Mouse (Mus musculus): ENCODE measurements around the gene Mns1. TPM values are rescaled to one million over a fixed set of nuclear protein-coding genes. Genes with fewer than 3 reads are reported as not detected.

The Mns1 gene
- polyA plus RNA-seq, 1 experiment from 2014 or later, result 5.0 TPM

DNA sequence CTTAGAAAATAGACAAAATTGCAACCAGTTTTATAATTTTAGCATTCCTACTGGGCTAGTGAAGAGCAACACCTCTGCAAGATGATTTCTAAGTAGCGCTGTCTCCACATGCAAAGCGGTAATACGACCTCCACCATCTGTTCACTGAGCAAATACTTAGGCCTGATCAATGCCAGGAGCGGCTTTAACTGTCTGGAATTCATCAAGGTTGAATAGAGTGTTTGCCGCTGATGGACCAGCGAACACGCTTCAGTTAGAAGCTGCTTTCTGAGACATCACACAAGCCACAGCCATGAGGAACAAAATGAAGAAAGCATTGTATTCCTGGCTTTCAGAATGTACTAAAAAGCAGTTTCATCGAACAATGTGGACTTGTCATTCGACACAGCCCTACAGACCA, 2.9 kb upstream of the Mns1 start:
- no peak for DNase-seq (ENCODE audit: low spot score)
- Histone ChIP-seq H3K4me2 (replicated peaks; ENCODE audit: low read depth) (no peak overlapping the region), H3K4me3 (ENCODE audit: low read depth, low read length) (no peak overlapping the region), H3K27ac (replicated peaks) (no peak overlapping the region), H3K9me3 (ENCODE audit: control insufficient read depth, low read length) (no peaks in the 10 kb centered on the region), H3K36me3 (ENCODE audit: control insufficient read depth, insufficient read depth, low read length) (no peaks in the 10 kb centered on the region), H3K9ac (ENCODE audit: low read length) (no peak overlapping the region), H3K27me3 (ENCODE audit: control insufficient read depth, insufficient read depth, low read length) (no peaks in the 10 kb centered on the region), H3K4me1 (replicated peaks; ENCODE audit: control insufficient read depth, insufficient read depth) (no peaks in the 10 kb centered on the region)
- no peak for ATAC-seq (ENCODE audit: low FRiP score, low TSS enrichment)
- no peak for TF ChIP-seq EP300 (optimal IDR thresholded peaks at IDR 0.05)
- WGBS, result 69% methylated on average over 9 of the region's 9 CpGs

DNA sequence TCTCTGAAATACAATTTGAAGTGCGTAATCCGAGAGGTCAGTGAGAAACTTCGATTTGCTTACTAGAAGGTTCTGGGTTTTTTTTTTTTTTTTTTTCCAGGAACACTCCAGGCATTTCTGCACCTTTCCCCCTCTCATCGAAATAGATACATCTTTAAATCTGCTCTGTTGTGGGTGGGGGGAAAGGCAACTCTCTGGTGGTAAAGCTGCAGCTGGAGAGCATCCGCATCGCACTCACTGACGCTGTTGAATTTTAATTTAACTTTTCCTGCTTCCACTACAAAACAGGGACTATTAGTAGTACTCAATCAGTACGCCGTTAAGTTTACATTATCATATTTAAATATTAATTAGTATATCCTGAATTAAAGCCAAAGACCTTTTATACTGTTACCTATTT, 938 bp downstream of the Mns1 start:
- Histone ChIP-seq H3K4me3 (ENCODE audit: low read depth, low read length) (peak overlapping the region; percentile 58), H3K4me1 (replicated peaks; ENCODE audit: control insufficient read depth, insufficient read depth) (no peaks in the 10 kb centered on the region), H3K27ac (replicated peaks) (no peak overlapping the region), H3K9ac (ENCODE audit: low read length) (peak overlapping the region; percentile 65), H3K9me3 (ENCODE audit: control insufficient read depth, low read length) (no peaks in the 10 kb centered on the region), H3K27me3 (ENCODE audit: control insufficient read depth, insufficient read depth, low read length) (no peaks in the 10 kb centered on the region), H3K4me2 (replicated peaks; ENCODE audit: low read depth) (peak overlapping the region; percentile 89), H3K36me3 (ENCODE audit: control insufficient read depth, insufficient read depth, low read length) (no peaks in the 10 kb centered on the region)
- ATAC-seq (ENCODE audit: low FRiP score, low TSS enrichment) (no peak), DNase-seq (ENCODE audit: low spot score) (no peak)
- WGBS, result 1% methylated on average over 9 of the region's 9 CpGs
- TF ChIP-seq CTCF (IDR thresholded peaks at IDR 0.05; ENCODE audit: low read depth) (no peak), EP300 (optimal IDR thresholded peaks at IDR 0.05) (no peak)

DNA sequence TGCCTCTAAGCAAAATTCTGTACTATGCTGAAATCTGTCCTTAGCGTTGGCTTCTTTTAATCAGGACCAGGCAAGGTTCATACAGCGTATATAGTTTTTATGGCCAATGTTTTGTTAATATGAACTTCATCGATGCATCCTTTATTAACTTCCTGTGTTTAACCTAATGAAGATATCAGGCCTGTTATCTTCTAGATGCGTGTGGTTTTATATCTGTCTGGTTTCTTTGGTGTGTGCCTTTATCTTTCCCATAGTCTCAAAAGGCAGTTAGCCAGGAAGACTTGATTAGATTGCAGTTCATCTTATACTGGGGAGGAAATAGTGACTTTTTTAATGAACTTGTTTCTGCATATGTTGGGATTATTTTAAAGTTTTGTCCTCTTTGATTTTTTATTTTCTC, 2.5 kb downstream of the Mns1 start:
- no peaks in the 10 kb centered on the region for H3K36me3 ChIP-seq (ENCODE audit: control insufficient read depth, insufficient read depth, low read length)
- DNase-seq (ENCODE audit: low spot score) (no peak), ATAC-seq (ENCODE audit: low FRiP score, low TSS enrichment) (no peak)
- H3K27me3 ChIP-seq (ENCODE audit: control insufficient read depth, insufficient read depth, low read length), result no peaks in the 10 kb centered on the region
- H3K4me2 ChIP-seq (replicated peaks; ENCODE audit: low read depth), result no peak overlapping the region
- no peak overlapping the region for H3K27ac ChIP-seq (replicated peaks)
- H3K4me1 ChIP-seq (replicated peaks; ENCODE audit: control insufficient read depth, insufficient read depth), result no peaks in the 10 kb centered on the region
- H3K9me3 ChIP-seq (ENCODE audit: control insufficient read depth, low read length), result no peaks in the 10 kb centered on the region
- H3K9ac ChIP-seq (ENCODE audit: low read length), result no peak overlapping the region
- 91% methylated on average over 4 of the region's 4 CpGs for WGBS
- no peak overlapping the region for H3K4me3 ChIP-seq (ENCODE audit: low read depth, low read length)
- TF ChIP-seq CTCF (IDR thresholded peaks at IDR 0.05; ENCODE audit: low read depth), result no peak

DNA sequence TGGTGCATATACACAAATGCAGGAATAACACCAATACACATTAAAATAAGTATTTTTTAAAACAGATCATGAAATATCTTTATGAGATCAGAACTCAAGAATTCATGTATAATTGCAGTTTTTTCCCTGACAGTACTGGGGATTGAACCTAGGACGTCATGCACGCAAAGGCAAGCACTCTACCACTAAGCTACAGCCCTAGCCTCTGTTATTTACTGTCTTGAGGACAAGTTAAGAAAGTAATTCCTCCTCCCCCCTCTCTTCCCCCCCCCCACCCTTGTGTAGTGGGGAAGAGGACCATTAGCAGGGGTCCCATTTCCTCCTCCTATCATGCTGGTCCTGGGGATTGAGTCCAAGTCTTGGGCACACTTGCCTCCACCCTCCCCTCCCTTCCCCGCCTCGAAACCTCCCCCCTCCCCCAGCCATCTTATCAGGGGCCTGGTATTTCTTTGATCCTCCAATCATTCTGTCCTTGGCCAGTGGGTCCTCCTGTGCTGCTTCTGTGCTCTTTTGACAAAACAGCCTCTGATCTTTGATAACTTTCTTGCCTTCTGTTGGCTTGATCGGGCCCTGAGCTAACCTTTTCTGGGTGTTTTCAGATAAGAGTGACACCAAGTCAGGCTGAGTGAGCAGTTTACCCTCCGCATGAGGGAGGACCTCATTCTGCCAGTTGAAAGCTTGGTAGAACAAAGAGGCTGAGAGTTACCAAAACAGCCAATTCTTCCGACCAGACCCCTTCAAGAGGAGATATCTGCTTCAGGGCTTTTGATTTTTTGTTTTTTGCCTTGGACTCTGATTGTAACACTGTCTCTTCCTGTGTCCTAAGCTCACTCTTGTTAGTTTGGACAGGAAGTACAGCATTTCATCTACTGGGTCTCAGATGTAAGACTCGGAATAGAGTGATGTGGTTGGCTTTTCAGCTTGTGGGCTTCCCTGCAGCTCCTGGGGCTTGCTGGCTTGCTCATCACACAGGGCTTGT, 3.4 kb downstream of the Mns1 start:
- Histone ChIP-seq H3K27me3 (ENCODE audit: control insufficient read depth, insufficient read depth, low read length) (no peaks in the 10 kb centered on the region), H3K27ac (replicated peaks) (no peak overlapping the region), H3K36me3 (ENCODE audit: control insufficient read depth, insufficient read depth, low read length) (no peaks in the 10 kb centered on the region), H3K4me2 (replicated peaks; ENCODE audit: low read depth) (no peak overlapping the region), H3K4me3 (ENCODE audit: low read depth, low read length) (no peak overlapping the region), H3K9ac (ENCODE audit: low read length) (no peak overlapping the region), H3K9me3 (ENCODE audit: control insufficient read depth, low read length) (no peaks in the 10 kb centered on the region), H3K4me1 (replicated peaks; ENCODE audit: control insufficient read depth, insufficient read depth) (no peaks in the 10 kb centered on the region)
- ATAC-seq (ENCODE audit: low FRiP score, low TSS enrichment), result no peak
- DNase-seq (ENCODE audit: low spot score), result no peak
- WGBS, result 63% methylated on average over 8 of the region's 8 CpGs
- TF ChIP-seq EP300 (optimal IDR thresholded peaks at IDR 0.05), result no peak
- no peak for TF ChIP-seq CTCF (IDR thresholded peaks at IDR 0.05; ENCODE audit: low read depth)

DNA sequence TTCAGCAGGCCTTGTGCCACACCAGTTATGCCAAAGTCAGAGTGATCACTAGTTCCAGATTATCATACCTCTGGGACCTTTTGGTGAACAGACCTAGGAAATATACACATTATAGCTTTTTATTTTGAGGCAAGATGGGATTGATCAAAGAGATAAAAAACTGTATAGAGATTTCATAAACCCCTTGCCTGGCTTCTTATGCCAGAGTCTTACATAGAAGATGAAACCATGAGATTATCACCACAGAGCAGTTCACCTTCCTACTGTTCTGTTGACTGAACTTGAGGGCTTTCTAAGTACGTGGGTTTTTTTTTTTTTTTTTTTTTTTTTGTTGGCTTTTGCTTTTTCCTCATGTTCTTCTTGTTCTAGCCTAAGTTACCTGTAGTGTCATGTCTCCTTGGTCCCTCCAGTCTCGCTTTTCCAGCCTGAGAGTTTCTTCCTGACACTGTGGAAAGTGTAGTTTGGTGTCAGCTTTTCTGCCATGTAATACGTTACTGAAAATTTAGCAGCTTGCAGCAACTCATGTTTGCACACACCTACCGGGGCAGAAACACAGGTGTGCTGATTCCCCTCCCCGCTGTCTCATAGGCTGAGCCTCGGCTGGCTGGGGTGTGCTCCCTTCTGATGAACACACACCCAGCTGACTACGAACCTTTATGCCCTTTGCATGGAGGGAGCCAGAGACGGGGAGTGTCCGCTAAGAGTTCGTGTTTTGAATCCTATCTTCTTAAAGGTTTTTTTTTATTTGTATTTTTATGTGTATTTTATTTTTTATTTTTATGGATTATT, 4.3 kb downstream of the Mns1 start:
- H3K27me3 ChIP-seq (ENCODE audit: control insufficient read depth, insufficient read depth, low read length), result no peaks in the 10 kb centered on the region
- 69% methylated on average over 10 of the region's 10 CpGs for WGBS
- DNase-seq (ENCODE audit: low spot score), result peak; percentile 34
- no peak overlapping the region for H3K9ac ChIP-seq (ENCODE audit: low read length)
- H3K4me1 ChIP-seq (replicated peaks; ENCODE audit: control insufficient read depth, insufficient read depth), result no peaks in the 10 kb centered on the region
- ATAC-seq (ENCODE audit: low FRiP score, low TSS enrichment), result no peak
- H3K9me3 ChIP-seq (ENCODE audit: control insufficient read depth, low read length), result no peaks in the 10 kb centered on the region
- H3K27ac ChIP-seq (replicated peaks), result no peak overlapping the region
- H3K4me3 ChIP-seq (ENCODE audit: low read depth, low read length), result no peak overlapping the region
- no peak overlapping the region for H3K4me2 ChIP-seq (replicated peaks; ENCODE audit: low read depth)
- TF ChIP-seq CTCF (IDR thresholded peaks at IDR 0.05; ENCODE audit: low read depth), result no peak
- TF ChIP-seq EP300 (optimal IDR thresholded peaks at IDR 0.05), result no peak
- no peaks in the 10 kb centered on the region for H3K36me3 ChIP-seq (ENCODE audit: control insufficient read depth, insufficient read depth, low read length)

DNA sequence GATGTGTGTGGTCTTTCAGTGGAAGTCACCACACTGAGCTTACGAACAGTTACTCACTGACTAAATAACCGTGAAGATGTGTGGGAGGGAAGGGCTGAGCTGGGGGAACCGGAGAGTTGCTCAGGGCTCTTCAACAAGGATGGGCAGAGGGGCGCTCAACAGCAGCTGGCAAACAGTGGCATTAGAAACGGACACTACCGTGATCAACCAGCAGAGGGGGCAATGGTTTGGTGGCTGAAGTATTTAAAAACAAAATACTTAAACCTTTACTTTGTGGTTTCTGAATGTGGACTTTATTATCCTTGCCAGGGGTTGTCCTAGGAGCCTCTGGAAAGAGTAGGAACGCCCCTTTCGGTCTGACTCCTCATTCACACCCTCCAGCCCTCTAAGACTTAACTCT, 10.2 kb downstream of the Mns1 start:
- Histone ChIP-seq H3K36me3 (ENCODE audit: control insufficient read depth, insufficient read depth, low read length) (no peaks in the 10 kb centered on the region), H3K9ac (ENCODE audit: low read length) (no peak overlapping the region), H3K4me2 (replicated peaks; ENCODE audit: low read depth) (no peak overlapping the region), H3K4me1 (replicated peaks; ENCODE audit: control insufficient read depth, insufficient read depth) (no peaks in the 10 kb centered on the region), H3K4me3 (ENCODE audit: low read depth, low read length) (no peak overlapping the region), H3K27me3 (ENCODE audit: control insufficient read depth, insufficient read depth, low read length) (no peaks in the 10 kb centered on the region), H3K27ac (replicated peaks) (no peak overlapping the region), H3K9me3 (ENCODE audit: control insufficient read depth, low read length) (no peaks in the 10 kb centered on the region)
- WGBS, result 54% methylated on average over 8 of the region's 8 CpGs
- ATAC-seq (ENCODE audit: low FRiP score, low TSS enrichment) (peak; percentile 18; the same call in 1 of the 2 replicates), DNase-seq (ENCODE audit: low spot score) (peak; percentile 68)
- TF ChIP-seq CTCF (IDR thresholded peaks at IDR 0.05; ENCODE audit: low read depth) (peak; percentile 75), EP300 (optimal IDR thresholded peaks at IDR 0.05) (no peak)

Data from stomach, postnatal 0 days (tissue).